Mouse (Mus musculus) CH12.LX (cell line): Measurements from ENCODE around the gene Ckap4.

Experiments used
- CTCF ChIP-seq, 2 experiments: IDR thresholded peaks in 1 of 2; conservative IDR thresholded peaks in 1 of 2; 2 replicates each; pipeline ENCODE4 v1.5.1; 2011 to 2012; ENCODE audit warnings: low read depth in 2 of 2, low read length in 2 of 2, improper control_type of control experiment in 1 of 2, inconsistent platforms in 1 of 2, mild to moderate bottlenecking in 1 of 2, moderate library complexity in 1 of 2
- EP300 ChIP-seq: IDR thresholded peaks from 2 replicates; pipeline ENCODE4 v1.6.1; 2011; ENCODE audit warnings: low read length, improper control_type of control experiment
- GABPA ChIP-seq: IDR thresholded peaks from 2 replicates; pipeline ENCODE4 v1.6.1; 2012; ENCODE audit warnings: low read depth, low read length, improper control_type of control experiment, inconsistent platforms; ENCODE audit not compliant: insufficient replicate concordance
- JUN ChIP-seq: IDR thresholded peaks from 2 replicates; pipeline ENCODE4 v1.6.1; 2011; ENCODE audit warnings: low read depth, mild to moderate bottlenecking, low read length, improper control_type of control experiment, moderate library complexity; ENCODE audit not compliant: insufficient read depth
- MXI1 ChIP-seq: IDR thresholded peaks from 2 replicates; pipeline ENCODE4 v1.6.1; 2011; ENCODE audit warnings: mild to moderate bottlenecking, low read depth, low read length, improper control_type of control experiment
- POLR2A ChIP-seq: IDR thresholded peaks from 2 replicates; pipeline ENCODE4 v1.6.1; 2011; ENCODE audit warnings: low read depth, mild to moderate bottlenecking, improper control_type of control experiment, low read length
- TBP ChIP-seq: conservative IDR thresholded peaks from 2 replicates; pipeline ENCODE4 v1.6.1; 2011; ENCODE audit warnings: low read depth, low read length, improper control_type of control experiment
- ZKSCAN1 ChIP-seq: IDR thresholded peaks from 2 replicates; pipeline ENCODE4 v1.6.1; 2012; ENCODE audit warnings: low read depth, inconsistent platforms, low read length, improper control_type of control experiment, borderline replicate concordance

DNA sequence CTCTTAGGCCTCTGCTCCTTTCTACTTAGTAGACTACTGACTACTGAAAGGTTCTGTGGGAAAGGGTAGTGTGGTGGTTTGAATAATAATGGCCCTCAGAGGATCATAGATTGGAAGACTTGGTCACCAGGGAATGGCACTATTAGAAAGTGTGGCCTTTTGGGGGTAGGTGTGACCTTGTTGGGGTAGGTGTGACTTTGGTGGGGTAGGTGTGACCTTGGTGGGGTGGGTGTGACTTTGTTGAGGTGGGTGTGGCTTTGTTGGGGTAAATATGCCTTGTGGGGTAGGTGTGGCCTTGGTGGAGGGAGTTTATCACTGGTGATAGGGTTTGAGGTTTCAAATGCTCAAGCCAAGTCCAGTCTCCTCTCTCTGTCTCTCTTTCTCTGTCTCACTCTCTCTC lies 21.1 kb downstream of the Ckap4 start:
- TF ChIP-seq EP300, result no peak
- TF ChIP-seq GABPA, result no peak
- no peak for TF ChIP-seq POLR2A
- TF ChIP-seq MXI1, result no peak
- no peak for TF ChIP-seq CTCF (conservative IDR thresholded peaks at IDR 0.05 in 1 of 2, IDR thresholded peaks at IDR 0.05 in 1 of 2; ENCODE audit: low read depth in 2 of 2, low read length in 2 of 2)
- TF ChIP-seq ZKSCAN1, result no peak
- TF ChIP-seq TBP, result no peak
- TF ChIP-seq JUN, result no peak
